Mouse (Mus musculus) limb, embryonic 10.5 days (tissue): ENCODE data around the gene Cldn11. TPM values are rescaled to one million over a fixed set of nuclear protein-coding genes. Genes with fewer than 3 reads are reported as not detected.

Experiments
- DNase-seq: peaks from one replicate; pipeline ENCODE4 v3.0.0-alpha.2; 2017; ENCODE audit warnings: low spot score
- H3K27ac ChIP-seq: fragments of 300-500 bp; sonication (generic); 2 replicates; pipeline ENCODE4 v1.5.1; 2016; ENCODE audit warnings: mild to moderate bottlenecking
- H3K27me3 ChIP-seq: fragments of 300-500 bp; sonication (generic); 2 replicates; pipeline ENCODE4 v1.6.1; 2016; ENCODE audit warnings: low read depth, mild to moderate bottlenecking; ENCODE audit not compliant: poor library complexity, severe bottlenecking
- H3K36me3 ChIP-seq: fragments of 300-500 bp; sonication (generic); 2 replicates; pipeline ENCODE4 v1.6.1; 2016; ENCODE audit warnings: mild to moderate bottlenecking, moderate library complexity
- H3K4me1 ChIP-seq: fragments of 300-500 bp; sonication (generic); 2 replicates; pipeline ENCODE4 v1.6.1; 2016
- H3K4me3 ChIP-seq: fragments of 300-500 bp; sonication (generic); 2 replicates; pipeline ENCODE4 v1.5.1; 2016; ENCODE audit warnings: mild to moderate bottlenecking, moderate library complexity
- H3K9me3 ChIP-seq: fragments of 300-500 bp; sonication (generic); replicated peaks from 2 replicates; pipeline ENCODE4 v1.6.1; 2016; ENCODE audit warnings: mild to moderate bottlenecking
- WGBS: fragments of 180-500 bp; shearing (Covaris S2); methylation state at CpG from one replicate; pipeline ENCODE4 v1.1.7; 2016; 5-methylcytosine and 5-hydroxymethylcytosine counted together
- polyA plus RNA-seq: library from polyadenylated mRNA; unstranded; fragments of >200 nt; fragmentation: Nextera tagmentation; extraction: Ambion mirVana; gene quantifications from 2 replicates; pipeline ENCODE4 v1.2.1, GENCODE M21; 2016

The Cldn11 gene
- 3.8 and 4.6 TPM in 2 replicates for polyA plus RNA-seq

DNA sequence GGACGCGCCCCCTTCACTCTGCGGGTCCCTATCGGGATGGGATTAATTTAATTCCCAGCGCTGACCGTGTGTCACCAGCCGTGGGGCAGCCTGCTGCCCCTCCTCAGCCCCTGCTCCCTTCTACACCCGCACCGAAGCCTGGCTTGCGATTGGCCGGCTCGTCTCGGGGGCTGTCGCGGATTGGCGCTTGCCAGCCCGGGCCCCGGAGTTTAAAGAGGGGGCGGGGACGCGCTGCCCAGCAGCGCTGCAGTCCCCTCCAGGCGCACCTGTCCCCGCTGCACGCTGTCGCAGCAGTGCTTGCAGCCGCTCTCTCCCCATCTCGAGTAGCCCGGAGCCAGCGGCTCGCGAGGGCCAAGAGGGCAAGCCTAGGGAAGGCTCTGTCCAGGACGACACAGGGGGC is at the start of gene Cldn11:
TSS of gene Cldn11 (plus strand) at position 215 of the 400 bp plus-strand sequence.
- DNase-seq = peak; percentile 83
- Histone ChIP-seq H3K4me3 (peak within 1 kb of the TSS; percentile 52), H3K4me1 (peaks cover 19% of the 10 kb centered on the region), H3K27me3 (peaks cover 36% of the 10 kb centered on the region), H3K36me3 (no peaks in the 10 kb centered on the region), H3K27ac (no peak within 1 kb of the TSS), H3K9me3 (no peaks in the 10 kb centered on the region)
- under 1% methylated on average over 33 of the region's 33 CpGs for WGBS

GRCm38 (mm10) chr3:31100026-31100425 is 49.7 kb upstream of the Cldn11 start:
- no peak for DNase-seq
- Histone ChIP-seq H3K27me3 (no peaks in the 10 kb centered on the region), H3K27ac (no peak overlapping the region), H3K9me3 (no peaks in the 10 kb centered on the region), H3K4me1 (peaks cover 40% of the 10 kb centered on the region), H3K4me3 (peak overlapping the region; percentile 13; the same call in 1 of the 2 replicates), H3K36me3 (peaks cover 41% of the 10 kb centered on the region)
- WGBS = 90% methylated on average over 5 of the region's 5 CpGs

DNA sequence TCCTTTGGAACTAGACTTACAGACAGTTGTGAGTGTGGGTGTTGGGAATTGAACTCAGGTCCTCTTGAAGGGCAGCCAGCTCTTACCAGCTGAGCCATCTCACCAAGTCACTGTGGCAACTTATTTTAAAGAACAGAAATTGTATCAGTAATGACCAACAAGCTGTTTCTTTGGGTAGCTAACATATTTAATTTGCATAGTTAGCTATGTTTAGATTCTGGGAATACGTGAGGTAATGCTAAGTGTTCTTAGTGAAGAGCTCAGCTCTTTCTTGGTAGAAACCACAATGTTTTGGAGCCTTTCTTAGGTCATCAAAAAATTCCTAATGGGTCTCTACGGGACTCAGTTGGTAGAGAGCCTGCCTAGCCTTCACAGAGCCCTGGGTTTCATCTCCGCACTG is 48.9 kb upstream of the Cldn11 start:
- peaks cover 40% of the 10 kb centered on the region for H3K4me1 ChIP-seq
- H3K9me3 ChIP-seq = no peaks in the 10 kb centered on the region
- no peak for DNase-seq
- no peak overlapping the region for H3K4me3 ChIP-seq
- peaks cover 48% of the 10 kb centered on the region for H3K36me3 ChIP-seq
- 95% methylated on average over 3 of the region's 3 CpGs for WGBS
- no peaks in the 10 kb centered on the region for H3K27me3 ChIP-seq
- no peak overlapping the region for H3K27ac ChIP-seq

DNA sequence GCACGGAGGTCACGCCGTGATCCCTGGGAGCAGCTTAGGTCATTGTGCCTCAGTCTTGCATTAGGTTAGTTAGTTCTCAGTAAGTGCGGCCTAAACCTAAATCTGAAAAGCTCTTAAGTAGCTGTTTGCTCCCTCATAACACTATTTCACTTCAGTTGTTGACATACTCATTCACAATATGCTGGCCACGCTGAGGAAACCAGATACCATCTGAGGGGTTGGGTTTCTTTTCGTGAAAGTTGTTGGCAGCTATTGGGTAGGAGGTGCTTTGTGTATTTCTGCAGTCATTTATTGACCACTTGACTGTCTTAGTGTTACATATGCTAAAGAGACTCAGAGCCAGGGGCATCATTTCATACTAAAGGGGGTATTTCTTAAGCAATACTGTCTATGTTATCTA is 44.8 kb upstream of the Cldn11 start:
- no peak for DNase-seq
- WGBS = 75% methylated on average over 6 of the region's 6 CpGs

GRCm38 (mm10) chr3:31106597-31106996 is 43.1 kb upstream of the Cldn11 start:
- H3K27me3 ChIP-seq = no peaks in the 10 kb centered on the region
- H3K4me1 ChIP-seq = 0 out of 2 replicates have a peak, but pooled peaks cover 2% of the 10 kb centered on the region
- peaks cover 35% of the 10 kb centered on the region for H3K36me3 ChIP-seq
- no peak for DNase-seq
- H3K27ac ChIP-seq = no peak overlapping the region
- H3K4me3 ChIP-seq = no peak overlapping the region
- H3K9me3 ChIP-seq = no peaks in the 10 kb centered on the region
- 93% methylated on average over 6 of the region's 6 CpGs for WGBS

More for the DNA sequence above, 44.8 kb upstream of the Cldn11 start:
- Histone ChIP-seq H3K36me3 (peaks cover 38% of the 10 kb centered on the region), H3K9me3 (no peaks in the 10 kb centered on the region), H3K4me1 (peaks cover 6% of the 10 kb centered on the region), H3K27ac (no peak overlapping the region), H3K27me3 (no peaks in the 10 kb centered on the region), H3K4me3 (no peak overlapping the region)

DNA sequence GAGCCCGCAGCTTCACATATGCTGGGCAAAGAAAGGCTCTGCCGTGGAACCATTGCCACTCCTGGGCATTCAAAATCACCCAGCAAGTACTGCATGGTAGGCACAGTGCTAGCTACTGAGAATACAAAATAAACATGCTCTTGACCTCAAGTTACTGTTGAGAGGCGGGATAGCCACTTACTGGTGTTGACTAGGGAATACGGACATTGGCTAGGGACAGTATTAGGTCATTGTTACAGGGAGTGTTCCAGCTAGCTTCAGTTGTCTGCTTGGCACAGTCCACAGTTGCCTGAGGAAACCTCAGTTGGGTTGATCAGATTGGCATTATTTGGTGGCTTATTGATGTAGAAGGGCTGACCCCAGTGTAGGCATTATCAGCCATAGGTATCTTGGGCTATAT is 42.0 kb upstream of the Cldn11 start:
- no peak overlapping the region for H3K4me3 ChIP-seq
- no peak overlapping the region for H3K27ac ChIP-seq
- H3K27me3 ChIP-seq = no peaks in the 10 kb centered on the region
- peaks cover 42% of the 10 kb centered on the region for H3K36me3 ChIP-seq
- 0 out of 2 replicates have a peak, but pooled peaks cover 2% of the 10 kb centered on the region for H3K4me1 ChIP-seq
- no peaks in the 10 kb centered on the region for H3K9me3 ChIP-seq
- WGBS = 89% methylated on average over 4 of the region's 4 CpGs
- no peak for DNase-seq

- Histone ChIP-seq H3K9me3 (no peaks in the 10 kb centered on the region), H3K4me3 (no peak overlapping the region), H3K36me3 (peaks cover 52% of the 10 kb centered on the region), H3K27ac (no peak overlapping the region), H3K4me1 (no peaks in the 10 kb centered on the region), H3K27me3 (no peaks in the 10 kb centered on the region)
- 88% methylated on average over 3 of the region's 3 CpGs for whole genome bisulfite sequencing
- no peak for DNase-seq
Measured at GRCm38 (mm10) chr3:31109108-31109507, 40.6 kb upstream of the Cldn11 start.

GRCm38 (mm10) chr3:31123098-31123497 is 26.6 kb upstream of the Cldn11 start:
- Histone ChIP-seq H3K4me3 (no peak overlapping the region), H3K9me3 (no peaks in the 10 kb centered on the region), H3K36me3 (peaks cover 59% of the 10 kb centered on the region), H3K4me1 (no peaks in the 10 kb centered on the region), H3K27me3 (no peaks in the 10 kb centered on the region), H3K27ac (no peak overlapping the region)
- 87% methylated on average over 4 of the region's 4 CpGs for WGBS
- no peak for DNase-seq

DNA sequence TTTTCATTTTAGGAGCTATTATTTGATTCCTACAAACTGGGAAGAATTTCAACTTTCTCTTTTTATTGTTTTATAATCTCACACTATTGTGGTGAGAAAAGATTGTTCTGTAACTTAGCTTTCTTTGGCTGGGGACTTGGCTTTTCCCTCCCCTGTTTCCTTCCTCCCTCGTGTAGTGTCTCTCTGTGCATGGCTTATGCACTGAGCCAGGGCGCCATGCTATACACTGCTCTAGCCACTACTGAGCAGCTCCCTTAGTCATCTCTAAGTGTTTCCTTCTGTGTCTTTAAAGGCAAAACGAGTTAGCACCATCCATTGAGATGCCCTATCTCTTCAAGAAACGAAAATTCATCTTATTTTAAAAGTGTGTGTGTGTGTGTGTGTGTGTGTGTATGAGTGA is 23.4 kb upstream of the Cldn11 start:
- Histone ChIP-seq H3K36me3 (peaks cover 27% of the 10 kb centered on the region), H3K27me3 (no peaks in the 10 kb centered on the region), H3K4me1 (no peaks in the 10 kb centered on the region), H3K27ac (no peak overlapping the region), H3K9me3 (no peaks in the 10 kb centered on the region), H3K4me3 (no peak overlapping the region)
- DNase-seq = no peak
- WGBS = 66% methylated on average over 4 of the region's 4 CpGs

DNA sequence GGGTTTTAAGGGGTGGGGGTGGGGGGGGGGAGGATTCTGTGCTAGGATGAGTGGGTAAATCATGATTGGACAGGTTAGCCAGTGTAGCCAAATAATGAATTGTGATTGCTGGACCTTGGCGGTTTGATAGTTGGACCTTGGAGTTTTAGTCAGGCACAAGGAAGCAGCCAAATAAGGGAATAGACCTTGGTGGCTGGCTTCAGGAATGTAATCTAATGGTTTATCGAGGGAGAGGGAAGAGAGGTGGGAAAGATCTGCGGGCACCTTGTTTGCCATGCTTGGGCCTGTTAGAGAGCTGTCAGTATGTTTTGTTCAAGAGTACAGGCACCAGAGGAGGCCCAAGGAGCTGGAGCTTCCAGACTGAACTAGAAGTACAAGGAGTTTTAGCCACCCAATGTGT is 22.9 kb upstream of the Cldn11 start:
- Histone ChIP-seq H3K4me3 (no peak overlapping the region), H3K4me1 (no peaks in the 10 kb centered on the region), H3K27ac (no peak overlapping the region; the same call in 1 of the 2 replicates), H3K36me3 (peaks cover 26% of the 10 kb centered on the region), H3K9me3 (no peaks in the 10 kb centered on the region), H3K27me3 (no peaks in the 10 kb centered on the region)
- no peak for DNase-seq
- 92% methylated on average over 3 of the region's 3 CpGs for WGBS

DNA sequence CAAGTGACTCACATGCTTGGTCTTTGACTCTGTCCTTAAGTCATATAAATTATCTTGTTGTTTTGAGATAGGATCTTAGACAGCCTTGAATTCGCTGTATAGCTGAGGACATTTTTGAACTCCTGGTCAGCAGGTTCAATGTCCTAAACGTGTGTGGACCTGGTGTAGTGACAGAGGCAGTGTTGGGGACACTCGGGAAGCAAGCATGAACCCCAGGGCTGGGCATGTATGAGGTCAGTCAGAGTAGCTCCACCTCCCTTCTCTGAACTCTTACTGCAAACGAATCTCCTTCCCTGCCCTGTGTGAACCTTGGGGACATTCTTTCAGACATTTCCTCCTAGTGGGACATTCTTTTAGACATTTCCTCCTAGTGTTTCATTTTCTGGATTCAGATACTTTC is 20.0 kb upstream of the Cldn11 start:
- Histone ChIP-seq H3K27ac (no peak overlapping the region), H3K36me3 (no peaks in the 10 kb centered on the region), H3K9me3 (no peaks in the 10 kb centered on the region), H3K27me3 (no peaks in the 10 kb centered on the region), H3K4me1 (no peaks in the 10 kb centered on the region), H3K4me3 (no peak overlapping the region)
- no peak for DNase-seq
- WGBS = 53% methylated on average over 4 of the region's 4 CpGs

- no peaks in the 10 kb centered on the region for H3K4me1 ChIP-seq
- WGBS = 68% methylated on average over 5 of the region's 5 CpGs
- DNase-seq = no peak
- no peak overlapping the region for H3K4me3 ChIP-seq
- no peaks in the 10 kb centered on the region for H3K36me3 ChIP-seq
- no peak overlapping the region for H3K27ac ChIP-seq
- no peaks in the 10 kb centered on the region for H3K9me3 ChIP-seq
- no peaks in the 10 kb centered on the region for H3K27me3 ChIP-seq
Measured at GRCm38 (mm10) chr3:31133664-31134063, 16.1 kb upstream of the Cldn11 start.

- Histone ChIP-seq H3K9me3 (no peaks in the 10 kb centered on the region), H3K4me3 (no peak overlapping the region), H3K4me1 (no peaks in the 10 kb centered on the region), H3K27ac (no peak overlapping the region), H3K36me3 (no peaks in the 10 kb centered on the region), H3K27me3 (no peaks in the 10 kb centered on the region)
- 81% methylated on average over 8 of the region's 8 CpGs for WGBS
- no peak for DNase-seq
Measured at GRCm38 (mm10) chr3:31134246-31134645, 15.5 kb upstream of the Cldn11 start.

DNA sequence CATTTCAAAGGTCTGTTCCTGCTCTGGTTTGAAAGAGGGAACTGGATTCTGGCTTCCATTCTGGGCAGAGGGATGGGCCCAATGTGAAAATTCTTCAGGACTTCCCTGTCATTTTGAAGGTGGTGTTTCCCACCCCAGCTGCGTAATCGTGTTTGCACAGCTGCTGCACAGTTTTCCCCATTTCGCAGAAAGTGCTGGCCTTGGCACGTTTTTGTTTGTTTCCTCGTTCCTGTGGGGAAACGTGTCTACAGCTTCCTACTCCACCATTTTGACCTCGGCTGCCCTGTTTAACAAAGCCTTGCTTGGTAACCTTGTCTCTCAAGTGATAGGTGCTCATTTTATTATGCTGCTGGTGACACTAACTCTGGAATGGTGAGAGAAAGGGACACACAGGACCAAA is 15.0 kb upstream of the Cldn11 start:
- no peak for DNase-seq

More for the DNA sequence above, 15.0 kb upstream of the Cldn11 start:
- H3K27me3 ChIP-seq = no peaks in the 10 kb centered on the region
- H3K36me3 ChIP-seq = no peaks in the 10 kb centered on the region
- H3K9me3 ChIP-seq = no peaks in the 10 kb centered on the region
- no peak overlapping the region for H3K27ac ChIP-seq
- H3K4me1 ChIP-seq = no peaks in the 10 kb centered on the region
- no peak overlapping the region for H3K4me3 ChIP-seq
- 73% methylated on average over 7 of the region's 7 CpGs for WGBS
